Mouse (Mus musculus) midbrain, postnatal 0 days (tissue): Measurements from ENCODE around the gene Serpinf2. TPM values are rescaled to one million over a fixed set of nuclear protein-coding genes. Genes with fewer than 3 reads are reported as not detected.
A peak's percentile ranks its signal among the peaks of the same experiment; 100 is the strongest.

Experiments used
- ATAC-seq: fragments of 200-750 bp; cut with Nextera tagmentation; 2 replicates; pipeline ENCODE4 v1.8.0; 2017; ENCODE audit warnings: moderate number of reproducible peaks, mild to moderate bottlenecking, moderate TSS enrichment, moderate library complexity; ENCODE audit not compliant: low FRiP score
- DNase-seq: peaks from one replicate; pipeline ENCODE4 v3.0.0-alpha.2; 2015; ENCODE audit warnings: low spot score
- H3K27ac ChIP-seq: fragments of 300-500 bp; sonication (generic); 2 replicates; pipeline ENCODE4 v1.5.1; 2014; ENCODE audit warnings: low read depth, mild to moderate bottlenecking, low read length, mixed read lengths
- H3K27me3 ChIP-seq: fragments of 300-500 bp; sonication (generic); 2 replicates; pipeline ENCODE4 v1.6.1; 2014; ENCODE audit warnings: low read length, control low read depth, mixed read lengths; ENCODE audit not compliant: insufficient read depth
- H3K36me3 ChIP-seq: fragments of 300-500 bp; sonication (generic); 2 replicates; pipeline ENCODE4 v1.6.1; 2014; ENCODE audit warnings: low read length, control low read depth, mixed read lengths; ENCODE audit not compliant: insufficient read depth
- H3K4me1 ChIP-seq: fragments of 300-500 bp; sonication (generic); 2 replicates; pipeline ENCODE4 v1.6.1; 2014; ENCODE audit warnings: mild to moderate bottlenecking, control low read depth, antibody characterized with exemption, low read length, mixed read lengths; ENCODE audit not compliant: insufficient read depth
- H3K4me2 ChIP-seq: fragments of 300-500 bp; sonication (generic); 2 replicates; pipeline ENCODE4 v1.6.1; 2014; ENCODE audit warnings: low read depth, mild to moderate bottlenecking, low read length, mixed read lengths; ENCODE audit not compliant: poor library complexity, severe bottlenecking
- H3K4me3 ChIP-seq: fragments of 300-500 bp; sonication (generic); 2 replicates; pipeline ENCODE4 v1.5.1; 2014; ENCODE audit warnings: low read depth, mild to moderate bottlenecking, low read length, moderate library complexity
- H3K9ac ChIP-seq: fragments of 300-500 bp; sonication (generic); replicated peaks from 2 replicates; pipeline ENCODE4 v1.6.1; 2014; ENCODE audit warnings: mild to moderate bottlenecking, low read length, moderate library complexity, mixed read lengths; ENCODE audit not compliant: poor library complexity, severe bottlenecking
- H3K9me3 ChIP-seq: fragments of 300-500 bp; sonication (generic); 2 replicates; pipeline ENCODE4 v1.6.1; 2016; ENCODE audit warnings: low read length, control low read depth
- CTCF ChIP-seq: IDR thresholded peaks from 2 replicates; pipeline ENCODE4 v1.5.1; 2016; ENCODE audit warnings: antibody characterized with exemption, mild to moderate bottlenecking
- WGBS: fragments of 180-500 bp; shearing (Covaris S2); extraction: QIAGEN DNeasy Blood & Tissue Kit; methylation state at CpG from one replicate; pipeline ENCODE4 v1.1.7; 2014; 5-methylcytosine and 5-hydroxymethylcytosine counted together
- polyA plus RNA-seq: library from polyadenylated mRNA; unstranded; fragments of >200 nt; fragmentation: Nextera tagmentation; extraction: Ambion mirVana; gene quantifications from 2 replicates; pipeline ENCODE4 v1.2.1, GENCODE M21; 2015
- total RNA-seq: library from RNA; depleted of rRNA; stranded (reverse); fragments of >200 nt; gene quantifications from 2 replicates; pipeline ENCODE4 v1.2.3, GENCODE M21; 2014; rRNA removed

The Serpinf2 gene
- total RNA-seq (not detected in 2 replicates), polyA plus RNA-seq (0.11 TPM in 1 of 2 replicates, not detected in the other)

- Histone ChIP-seq H3K4me2 (no peak within 1 kb of the TSS), H3K9me3 (no peaks in the 10 kb centered on the region), H3K27ac (no peak within 1 kb of the TSS), H3K27me3 (no peaks in the 10 kb centered on the region), H3K36me3 (peaks cover 26% of the 10 kb centered on the region), H3K4me3 (no peak within 1 kb of the TSS), H3K4me1 (no peaks in the 10 kb centered on the region), H3K9ac (no peak within 1 kb of the TSS)
- WGBS, result 89% methylated on average over 6 of the region's 6 CpGs
- ATAC-seq (no peak), DNase-seq (no peak)
- no peak for TF ChIP-seq CTCF
Measured at GRCm38 (mm10) chr11:75439363-75439762, at the start of gene Serpinf2. Gene Serpinf2 (minus strand): TSS chr11:75439591.

- Histone ChIP-seq H3K36me3 (peaks cover 32% of the 10 kb centered on the region), H3K9ac (peak overlapping the region; percentile 96), H3K4me3 (peak overlapping the region; percentile 99), H3K9me3 (no peaks in the 10 kb centered on the region), H3K4me1 (peaks cover 8% of the 10 kb centered on the region; the same call in 1 of the 2 replicates), H3K27ac (peak overlapping the region; percentile 85; the same call in 1 of the 2 replicates), H3K4me2 (peak overlapping the region; percentile 89), H3K27me3 (no peaks in the 10 kb centered on the region)
- no peak for ATAC-seq
- TF ChIP-seq CTCF, result no peak
- no peak for DNase-seq
- WGBS, result 45% methylated on average over 6 of the region's 6 CpGs
Measured at GRCm38 (mm10) chr11:75487496-75487895, 48.1 kb upstream of the Serpinf2 start.

GRCm38 (mm10) chr11:75486601-75487285, 47.4 kb upstream of the Serpinf2 start, which contains the start of gene Prpf8:
Gene Prpf8 (plus strand): TSS chr11:75486816.
- Histone ChIP-seq H3K4me2 (peak within 1 kb of the TSS; percentile 89), H3K4me1 (peaks cover 8% of the 10 kb centered on the region; the same call in 1 of the 2 replicates), H3K27me3 (no peaks in the 10 kb centered on the region), H3K4me3 (peak within 1 kb of the TSS; percentile 99), H3K36me3 (peaks cover 25% of the 10 kb centered on the region), H3K9ac (peak within 1 kb of the TSS; percentile 96), H3K27ac (peak within 1 kb of the TSS; percentile 85), H3K9me3 (no peaks in the 10 kb centered on the region)
- peak; percentile 99 for DNase-seq
- ATAC-seq, result peak; percentile 100
- WGBS, result under 1% methylated on average over 52 of the region's 52 CpGs
- no peak for TF ChIP-seq CTCF

DNA sequence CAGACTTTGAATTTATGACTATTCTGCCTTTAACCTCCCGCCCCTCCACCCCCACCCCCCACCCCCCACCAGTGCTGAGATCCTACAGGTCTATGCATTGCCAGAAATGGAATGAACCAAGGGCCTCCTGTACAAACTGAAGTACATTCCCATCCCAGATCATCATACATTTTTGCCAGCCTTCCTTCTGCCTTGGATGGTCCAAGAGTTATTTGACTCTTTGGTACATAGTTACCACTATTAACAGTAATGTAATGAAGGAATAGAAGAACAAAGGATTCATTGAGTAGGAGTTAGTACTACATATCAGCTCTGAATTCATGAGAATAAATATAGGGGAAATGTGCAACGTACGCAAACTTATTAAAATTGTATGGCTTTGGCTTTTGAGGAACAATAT, 46.8 kb upstream of the Serpinf2 start:
- Histone ChIP-seq H3K9ac (no peak overlapping the region), H3K4me3 (peak overlapping the region; percentile 99; the same call in 1 of the 2 replicates), H3K27me3 (no peaks in the 10 kb centered on the region), H3K4me2 (peak overlapping the region; percentile 36), H3K36me3 (peaks cover 19% of the 10 kb centered on the region), H3K4me1 (peaks cover 8% of the 10 kb centered on the region; the same call in 1 of the 2 replicates), H3K27ac (no peak overlapping the region; the same call in 1 of the 2 replicates), H3K9me3 (no peaks in the 10 kb centered on the region)
- WGBS, result 26% methylated on average over 3 of the region's 3 CpGs
- ATAC-seq (peak; percentile 41; the same call in 1 of the 2 replicates), DNase-seq (no peak)
- no peak for TF ChIP-seq CTCF

DNA sequence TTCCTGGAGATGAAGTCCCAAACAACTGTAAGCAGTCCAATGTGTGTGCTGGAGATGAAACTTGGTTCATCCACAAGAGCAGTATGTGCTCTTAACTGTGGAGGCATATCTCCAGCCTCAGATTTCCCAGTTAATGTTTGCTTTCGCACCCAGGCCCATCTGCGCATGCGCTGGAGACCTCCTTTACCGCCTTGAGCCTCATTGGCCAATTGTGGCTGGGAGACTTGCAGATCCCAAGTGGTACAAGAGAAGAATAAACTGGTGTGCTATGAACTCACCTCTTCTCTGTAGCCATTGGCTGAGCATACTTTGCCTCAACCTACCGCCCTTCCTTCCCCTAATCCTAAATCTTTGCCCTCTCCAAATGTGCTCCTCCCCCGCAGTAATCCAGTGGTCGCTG, 34.0 kb upstream of the Serpinf2 start:
- WGBS, result 65% methylated on average over 7 of the region's 7 CpGs
- no peak for DNase-seq
- Histone ChIP-seq H3K27me3 (no peaks in the 10 kb centered on the region), H3K4me2 (no peak overlapping the region), H3K4me1 (no peaks in the 10 kb centered on the region), H3K36me3 (no peaks in the 10 kb centered on the region), H3K4me3 (no peak overlapping the region), H3K9me3 (no peaks in the 10 kb centered on the region), H3K9ac (no peak overlapping the region), H3K27ac (no peak overlapping the region)
- TF ChIP-seq CTCF, result no peak
- no peak for ATAC-seq

DNA sequence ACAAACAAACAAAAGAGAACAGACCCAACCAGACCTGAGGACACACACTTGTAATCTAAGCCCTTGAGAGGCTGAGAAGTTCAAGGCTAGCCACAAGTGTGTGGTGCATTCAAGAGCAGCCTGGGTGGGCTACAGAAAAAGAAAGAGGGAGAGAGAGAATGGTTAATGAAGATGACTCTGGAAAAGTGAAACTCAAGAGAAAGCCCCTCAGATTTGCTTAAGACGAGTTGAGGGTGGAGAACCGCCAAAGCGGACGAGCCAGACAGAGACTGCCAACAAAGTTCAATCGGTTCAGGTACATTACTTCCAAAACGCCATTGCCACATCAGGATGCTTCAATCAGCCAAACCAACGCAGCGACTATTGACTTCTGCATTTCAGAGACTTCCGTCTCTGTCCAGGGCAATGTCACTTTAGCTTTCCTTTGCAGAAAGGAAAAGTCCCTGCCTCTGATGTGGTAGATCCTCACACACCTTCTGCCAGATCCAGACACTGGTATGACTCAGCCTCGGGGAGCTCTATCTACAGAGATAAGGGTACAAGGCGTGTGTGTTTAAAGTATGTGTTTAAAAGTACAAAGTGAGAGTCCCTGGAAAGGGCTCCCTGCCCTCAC, 33.2 kb upstream of the Serpinf2 start:
- no peaks in the 10 kb centered on the region for H3K9me3 ChIP-seq
- DNase-seq, result no peak
- no peaks in the 10 kb centered on the region for H3K27me3 ChIP-seq
- no peak overlapping the region for H3K9ac ChIP-seq
- H3K27ac ChIP-seq, result no peak overlapping the region
- no peak overlapping the region for H3K4me2 ChIP-seq
- TF ChIP-seq CTCF, result no peak
- WGBS, result 83% methylated on average over 11 of the region's 11 CpGs
- no peaks in the 10 kb centered on the region for H3K4me1 ChIP-seq
- ATAC-seq, result no peak
- H3K36me3 ChIP-seq, result no peaks in the 10 kb centered on the region
- H3K4me3 ChIP-seq, result no peak overlapping the region
